Mouse (Mus musculus) ES-E14 (cell line): ENCODE data around the gene Ankrd33.

Experiments
- CHD2 ChIP-seq: IDR thresholded peaks from 2 replicates; pipeline ENCODE4 v1.6.1; 2014; ENCODE audit warnings: mild to moderate bottlenecking, low read depth, low read length, inconsistent platforms
- HCFC1 ChIP-seq: IDR thresholded peaks from 2 replicates; pipeline ENCODE4 v1.6.1; 2012; ENCODE audit warnings: low read length, inconsistent platforms, borderline replicate concordance; ENCODE audit not compliant: insufficient read depth
- MAFK ChIP-seq: IDR thresholded peaks from 2 replicates; pipeline ENCODE4 v1.6.1; 2014; ENCODE audit warnings: mild to moderate bottlenecking, low read depth, low read length, inconsistent platforms; ENCODE audit not compliant: insufficient read depth
- ZC3H11A ChIP-seq: IDR thresholded peaks from 2 replicates; pipeline ENCODE4 v1.6.1; 2012; ENCODE audit warnings: low read depth, mild to moderate bottlenecking, inconsistent platforms, low read length, borderline replicate concordance
- ZNF384 ChIP-seq: IDR thresholded peaks from 2 replicates; pipeline ENCODE4 v1.6.1; 2012; ENCODE audit warnings: low read depth, low read length, inconsistent platforms

DNA sequence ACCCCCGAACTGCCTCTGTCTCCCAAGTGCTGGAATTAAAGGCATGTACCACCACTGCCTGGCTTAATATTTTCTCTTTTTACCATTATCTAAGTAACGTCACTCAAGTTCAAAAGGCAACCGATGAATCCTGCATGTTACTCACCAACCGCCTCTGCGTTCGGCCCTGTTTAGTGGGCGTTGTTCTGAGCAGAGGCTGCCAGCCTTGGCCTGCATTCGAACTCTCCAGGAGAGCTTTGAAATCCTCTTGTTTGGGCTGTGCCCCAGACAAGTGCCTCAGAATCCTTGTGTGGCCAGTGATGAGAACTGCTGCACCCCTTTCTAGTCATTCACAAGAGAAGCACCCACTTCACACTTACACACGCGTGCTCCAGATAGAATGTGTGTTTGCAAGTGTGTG, 9.5 kb upstream of the Ankrd33 start:
- TF ChIP-seq ZNF384 (no peak), MAFK (no peak), ZC3H11A (no peak), HCFC1 (no peak), CHD2 (no peak)
